Mouse (Mus musculus): Measurements from ENCODE around the gene Elf2.

DNA sequence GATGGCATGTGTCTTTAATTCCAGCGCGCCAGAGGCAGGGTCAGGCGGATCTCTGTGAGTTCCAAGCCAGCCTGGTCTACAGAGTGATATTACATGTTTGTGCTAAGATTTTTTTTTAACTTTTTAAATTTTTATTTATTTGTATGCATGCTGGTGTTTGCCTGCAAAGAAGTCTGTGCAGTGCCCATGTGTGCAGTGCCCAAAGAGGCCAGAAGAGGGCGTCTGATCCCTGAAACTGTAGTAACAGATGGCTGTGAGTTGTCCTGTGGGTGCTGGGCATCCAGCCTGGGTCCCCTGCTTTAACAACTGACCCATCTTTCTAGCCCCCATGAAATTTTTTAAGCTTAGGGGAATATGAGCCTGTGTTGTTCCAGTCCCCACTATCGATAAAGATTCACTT, 136.0 kb downstream of the Elf2 start:
- TF ChIP-seq POLR2A (IDR thresholded peaks at IDR 0.05; ENCODE audit: insufficient read depth, low read depth, low read length) (no peak), EP300 (IDR thresholded peaks at IDR 0.05; ENCODE audit: insufficient read depth, low read depth, low read length) (no peak), CTCF (IDR thresholded peaks at IDR 0.05) (peak; percentile 41)

Measured in heart, adult 2 months (tissue).